In genomic region chr13:55172336-55172770, GRCm38 (mm10) we compare ENCODE assay signal across 11 mouse cellular contexts. TPM values are rescaled to one million over a fixed set of nuclear protein-coding genes. Genes with fewer than 3 reads are reported as not detected.
A peak's percentile ranks its signal among the peaks of the same experiment; 100 is the strongest.
DNase-seq lines count a peak whose midpoint lies in the region; ATAC-seq lines count a peak whose summit lies in the region.
"Had no signal": no experiment of that assay in that cellular context is flagged by ENCODE, and none has a peak within 500 bp of the region (broad histone marks: within the 10 kb centered on the region; RNA-seq: fewer than 3 reads in every experiment).

No protein-coding gene starts in this region.

- H3K4me3 ChIP-seq in kidney, embryonic 16.5 days (ENCODE audit: low read length), result no peak overlapping the region; the same call in 1 of the 2 replicates
- peak overlapping the region; percentile 38 for H3K4me3 ChIP-seq in embryonic facial prominence, embryonic 10.5 days
- no peak overlapping the region for H3K4me3 ChIP-seq in hindbrain, embryonic 12.5 days
- no peak overlapping the region for H3K4me3 ChIP-seq in midbrain, embryonic 13.5 days (replicated peaks)

- peak overlapping the region; percentile 50 for H3K4me2 ChIP-seq in kidney, embryonic 16.5 days (replicated peaks; ENCODE audit: low read depth, low read length)
- H3K4me2 ChIP-seq in hindbrain, embryonic 12.5 days (replicated peaks), result peak overlapping the region; percentile 42
- H3K4me2 ChIP-seq in midbrain, embryonic 13.5 days (replicated peaks), result peak overlapping the region; percentile 43; the same call in 1 of the 2 replicates

- H3K9me3 ChIP-seq in kidney, embryonic 16.5 days (ENCODE audit: low read length), result no peaks in the 10 kb centered on the region
- H3K9me3 ChIP-seq in embryonic facial prominence, embryonic 10.5 days, result peaks cover 3% of the 10 kb centered on the region; the same call in 1 of the 2 replicates
- no peaks in the 10 kb centered on the region for H3K9me3 ChIP-seq in hindbrain, embryonic 12.5 days (replicated peaks)
- no peaks in the 10 kb centered on the region for H3K9me3 ChIP-seq in midbrain, embryonic 13.5 days

- no peak for DNase-seq in kidney, adult 18-20 months
- DNase-seq in embryonic facial prominence, embryonic 10.5 days (ENCODE audit: low spot score), result no peak
- no peak for DNase-seq in cerebellum, adult 8-10 months
- DNase-seq in left cerebral cortex, adult 18-20 months (ENCODE audit: low spot score in 2 of 2), result no peak
- DNase-seq: thymus, adult 18-20 months had no signal

- H3K36me3 ChIP-seq in kidney, embryonic 16.5 days (ENCODE audit: insufficient read depth, low read length), result no peaks in the 10 kb centered on the region
- no peaks in the 10 kb centered on the region for H3K36me3 ChIP-seq in embryonic facial prominence, embryonic 10.5 days (replicated peaks)
- H3K36me3 ChIP-seq in hindbrain, embryonic 12.5 days, result no peaks in the 10 kb centered on the region
- H3K36me3 ChIP-seq in midbrain, embryonic 13.5 days, result no peaks in the 10 kb centered on the region

- ATAC-seq in kidney, embryonic 16.5 days (ENCODE audit: low FRiP score, low TSS enrichment), result no peak
- ATAC-seq in hindbrain, embryonic 12.5 days (ENCODE audit: low FRiP score), result no peak
- no peak for ATAC-seq in midbrain, embryonic 13.5 days

- peaks cover 37% of the 10 kb centered on the region for H3K4me1 ChIP-seq in kidney, embryonic 16.5 days (ENCODE audit: insufficient read depth, low read length)
- H3K4me1 ChIP-seq in embryonic facial prominence, embryonic 10.5 days, result peaks cover 42% of the 10 kb centered on the region
- H3K4me1 ChIP-seq in hindbrain, embryonic 12.5 days, result peaks cover 34% of the 10 kb centered on the region
- H3K4me1 ChIP-seq in midbrain, embryonic 13.5 days (replicated peaks), result peaks cover 34% of the 10 kb centered on the region

- peak overlapping the region; percentile 80; the same call in 1 of the 2 replicates for H3K27ac ChIP-seq in kidney, embryonic 16.5 days (ENCODE audit: low read length)
- peak overlapping the region; percentile 55; the same call in 1 of the 2 replicates for H3K27ac ChIP-seq in embryonic facial prominence, embryonic 10.5 days (replicated peaks)
- peak overlapping the region; percentile 85 for H3K27ac ChIP-seq in hindbrain, embryonic 12.5 days
- peak overlapping the region; percentile 84 for H3K27ac ChIP-seq in midbrain, embryonic 13.5 days

- H3K27me3 ChIP-seq in kidney, embryonic 16.5 days (ENCODE audit: insufficient read depth, low read length), result no peaks in the 10 kb centered on the region
- peaks cover 13% of the 10 kb centered on the region; the same call in 1 of the 2 replicates for H3K27me3 ChIP-seq in embryonic facial prominence, embryonic 10.5 days (replicated peaks; ENCODE audit: low read depth, poor library complexity, severe bottlenecking)
- no peaks in the 10 kb centered on the region; the same call in 1 of the 2 replicates for H3K27me3 ChIP-seq in hindbrain, embryonic 12.5 days
- H3K27me3 ChIP-seq in midbrain, embryonic 13.5 days, result peaks cover 3% of the 10 kb centered on the region; the same call in 1 of the 2 replicates

- 46% methylated on average over 7 of the region's 7 CpGs for WGBS in kidney, embryonic 16.5 days
- 46% methylated on average over 7 of the region's 7 CpGs for WGBS in embryonic facial prominence, embryonic 10.5 days
- WGBS in hindbrain, embryonic 12.5 days, result 50% methylated on average over 7 of the region's 7 CpGs
- 46% methylated on average over 7 of the region's 7 CpGs for WGBS in midbrain, embryonic 13.5 days

- H3K9ac ChIP-seq in kidney, embryonic 16.5 days (replicated peaks; ENCODE audit: low read length), result 0 out of 2 replicates have a peak overlapping the region, but pooled peaks have one; percentile 41
- H3K9ac ChIP-seq in hindbrain, embryonic 12.5 days, result no peak overlapping the region
- H3K9ac ChIP-seq in midbrain, embryonic 13.5 days (replicated peaks), result no peak overlapping the region

RNA-seq across cellular contexts. Expression of gene Fgfr4, which starts 19.9 kb away (rescaled TPM):
- polyA plus RNA-seq in kidney, embryonic 16.5 days (2015; fragmentation: Nextera tagmentation; extraction: Ambion mirVana), result 21.8 and 23.0 TPM in 2 replicates
- polyA plus RNA-seq in embryonic facial prominence, embryonic 10.5 days (2016; fragmentation: Nextera tagmentation; extraction: Ambion mirVana), result 0.46 and 0.49 TPM in 2 replicates
- 2.7 and 2.9 TPM in 2 replicates for polyA plus RNA-seq in hindbrain, embryonic 12.5 days (2016; fragmentation: Nextera tagmentation; extraction: Ambion mirVana)
- polyA plus RNA-seq in midbrain, embryonic 13.5 days (2015; fragmentation: Nextera tagmentation; extraction: Ambion mirVana), result 0.30 and 0.47 TPM in 2 replicates
- total RNA-seq in left cerebral cortex, adult 18-20 months (2021), result under 1 TPM; 0.21 to 0.40 TPM

RNA-seq across cellular contexts. Expression of gene Nsd1, which starts 37.2 kb away (rescaled TPM):
- 49.6 and 58.6 TPM in 2 replicates for polyA plus RNA-seq in kidney, embryonic 16.5 days (2015; fragmentation: Nextera tagmentation; extraction: Ambion mirVana)
- polyA plus RNA-seq in embryonic facial prominence, embryonic 10.5 days (2016; fragmentation: Nextera tagmentation; extraction: Ambion mirVana), result 71.9 and 72.5 TPM in 2 replicates
- 78.7 and 81.6 TPM in 2 replicates for polyA plus RNA-seq in hindbrain, embryonic 12.5 days (2016; fragmentation: Nextera tagmentation; extraction: Ambion mirVana)
- 75.1 and 81.5 TPM in 2 replicates for polyA plus RNA-seq in midbrain, embryonic 13.5 days (2015; fragmentation: Nextera tagmentation; extraction: Ambion mirVana)
- total RNA-seq in left cerebral cortex, adult 18-20 months (2021), result 100 to 1,000 TPM; 109 to 115 TPM

RNA-seq across cellular contexts. Expression of gene Gm17617, which starts 39.0 kb away (rescaled TPM):
- polyA plus RNA-seq in kidney, embryonic 16.5 days (2015; fragmentation: Nextera tagmentation; extraction: Ambion mirVana), result not detected in 2 replicates
- polyA plus RNA-seq in embryonic facial prominence, embryonic 10.5 days (2016; fragmentation: Nextera tagmentation; extraction: Ambion mirVana), result not detected in 2 replicates
- not detected in 2 replicates for polyA plus RNA-seq in hindbrain, embryonic 12.5 days (2016; fragmentation: Nextera tagmentation; extraction: Ambion mirVana)
- not detected in 2 replicates for polyA plus RNA-seq in midbrain, embryonic 13.5 days (2015; fragmentation: Nextera tagmentation; extraction: Ambion mirVana)
- not detected for total RNA-seq in left cerebral cortex, adult 18-20 months (2021)
- total RNA-seq: gastrocnemius, adult 8-10 months; left cerebral cortex, postnatal 25 days had no signal
- polyA plus RNA-seq: cerebellum, adult 2 months had no signal
